Mouse (Mus musculus) kidney, adult 11 months (tissue): ENCODE results near the gene Olfr135.

Experiments
- DNase-seq: peaks from one replicate; pipeline ENCODE4 v3.0.0; 2022

The Olfr135 gene

GRCm38 (mm10) chr17:38204035-38204434 lies at the start of gene Olfr135:
Gene Olfr135, plus strand, starts transcription at chr17:38204335.
- no peak for DNase-seq

GRCm38 (mm10) chr17:38171088-38171487 lies 33.0 kb upstream of the Olfr135 start, which contains the start of gene Olfr134:
Gene Olfr134, plus strand, starts transcription at chr17:38171388.
- no peak for DNase-seq
